Mouse (Mus musculus) layer of hippocampus, adult 9-10 months (tissue): ENCODE data around the gene Gm20388.
A peak's percentile ranks its signal among the peaks of the same experiment; 100 is the strongest.

Source experiments
- DNase-seq: peaks from one replicate; pipeline ENCODE4 v3.0.0; 2022; ENCODE audit warnings: low spot score

Gm20388 gene

DNA sequence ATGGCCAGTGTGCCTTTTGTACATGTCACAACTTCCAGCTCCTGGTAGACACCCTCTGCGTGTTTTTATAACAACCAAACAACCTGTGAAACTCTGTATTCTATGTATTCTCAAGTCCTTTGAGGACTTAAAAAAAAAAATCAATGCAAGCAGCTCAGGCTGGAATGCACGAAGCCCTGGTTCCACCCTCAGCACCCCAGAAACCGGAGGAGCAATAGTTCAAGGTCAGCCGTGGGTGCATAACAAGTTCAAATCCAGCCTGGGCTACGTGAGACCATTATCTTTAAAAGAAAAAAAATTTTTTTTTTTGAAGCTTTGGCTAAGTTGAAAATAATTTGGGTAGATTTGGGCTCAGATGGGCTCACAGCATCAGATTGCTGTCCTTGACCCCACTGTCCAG lies 353.2 kb downstream of the Gm20388 start:
- DNase-seq = no peak

DNA sequence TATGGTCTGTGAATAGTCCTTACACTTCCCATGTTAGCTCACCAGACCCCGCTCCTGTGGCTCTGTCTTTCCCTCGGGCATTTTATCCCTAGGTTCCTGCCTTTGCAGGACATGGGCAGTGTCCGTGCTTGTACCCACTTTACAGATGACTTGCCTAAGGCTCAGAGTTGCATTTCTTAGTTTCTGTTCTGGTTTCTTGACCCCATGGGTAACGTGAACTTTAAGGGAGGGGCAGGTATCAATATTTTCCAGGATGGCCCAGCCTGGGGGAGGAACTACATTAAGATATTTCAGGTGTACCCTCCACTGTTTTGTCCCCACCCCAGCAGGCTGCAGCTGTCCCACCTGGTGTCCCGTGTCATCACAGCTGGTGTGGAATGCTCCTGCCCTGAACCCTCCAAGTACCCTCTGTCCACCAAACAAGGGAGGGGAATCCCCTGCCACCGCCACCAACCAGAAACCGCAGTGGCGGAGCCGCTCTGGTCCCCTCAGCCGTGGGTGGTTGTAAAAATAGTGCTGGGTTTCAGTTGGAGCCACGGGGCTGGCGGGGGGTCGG lies 353.8 kb downstream of the Gm20388 start:
- DNase-seq = no peak

DNA sequence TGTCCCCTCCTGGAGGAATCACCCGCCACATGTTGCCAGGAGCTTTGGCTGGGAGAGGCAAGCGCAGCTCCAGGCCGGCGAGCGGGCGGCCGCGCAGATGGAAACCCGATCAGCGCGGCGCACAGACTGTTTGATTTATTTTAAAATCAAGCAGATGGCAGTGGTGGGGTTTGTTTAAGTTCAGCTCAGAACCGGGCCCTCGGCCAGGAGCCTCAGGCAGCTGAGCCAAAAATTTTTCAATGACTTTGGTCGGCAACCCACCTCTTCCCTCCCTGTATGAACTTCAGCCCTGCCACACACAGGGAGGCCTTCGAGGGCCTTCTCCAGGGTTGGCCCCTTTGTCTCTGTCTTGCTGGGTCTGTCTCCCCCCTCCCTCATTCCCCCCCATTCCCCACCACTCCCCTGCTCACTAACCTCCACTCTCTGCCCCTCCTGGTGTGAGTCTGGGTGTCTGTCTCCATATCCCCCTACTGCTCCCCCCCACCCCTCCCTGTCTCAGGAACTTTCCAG lies 354.4 kb downstream of the Gm20388 start:
- DNase-seq = no peak

GRCm38 (mm10) chr8:120265471-120265870 lies 354.8 kb downstream of the Gm20388 start:
- DNase-seq = no peak

DNA sequence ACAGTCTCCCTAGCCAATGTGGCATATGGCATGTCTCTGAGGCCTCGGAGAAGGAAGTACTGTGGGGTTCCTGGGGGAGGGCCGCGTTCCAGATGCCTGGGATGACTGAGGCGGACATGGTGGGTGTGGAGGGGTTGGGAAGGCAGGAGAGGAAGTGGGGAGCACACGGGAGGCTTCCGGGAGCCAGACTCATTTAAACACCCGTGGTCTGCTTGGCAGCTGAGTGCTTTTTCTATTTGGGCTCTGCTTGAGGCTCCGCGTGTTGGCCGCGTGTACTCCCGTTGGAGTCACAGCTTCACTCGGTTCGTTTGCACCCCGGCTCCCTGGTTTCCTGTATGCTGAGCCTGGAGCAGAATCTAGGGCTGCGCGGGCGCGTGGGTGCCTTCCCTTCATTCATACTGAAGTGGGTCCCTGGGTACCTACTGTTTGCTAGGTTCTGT lies 357.9 kb downstream of the Gm20388 start:
- no peak for DNase-seq

DNA sequence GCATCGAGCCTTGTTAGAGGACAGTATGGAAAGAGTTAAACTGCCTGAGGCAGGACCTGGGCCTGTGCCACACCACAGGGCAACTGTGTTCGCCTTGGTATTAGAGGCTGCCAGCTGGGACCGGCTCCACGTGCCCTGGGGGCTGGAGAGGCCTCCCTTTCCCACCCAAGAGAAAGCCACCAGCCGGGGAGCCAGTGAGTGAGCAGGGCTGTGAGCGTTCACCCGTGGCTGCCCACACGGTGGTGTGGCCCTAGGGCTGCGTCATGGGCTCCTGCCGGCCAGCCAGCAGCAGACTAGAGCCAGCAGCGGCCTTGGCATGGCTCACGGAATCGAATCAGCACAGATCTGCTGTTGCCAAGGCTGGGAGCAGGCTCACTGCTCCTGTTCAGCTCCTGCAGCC lies 359.8 kb downstream of the Gm20388 start:
- no peak for DNase-seq

GRCm38 (mm10) chr8:120273430-120273829 lies 362.8 kb downstream of the Gm20388 start:
- DNase-seq = no peak

DNA sequence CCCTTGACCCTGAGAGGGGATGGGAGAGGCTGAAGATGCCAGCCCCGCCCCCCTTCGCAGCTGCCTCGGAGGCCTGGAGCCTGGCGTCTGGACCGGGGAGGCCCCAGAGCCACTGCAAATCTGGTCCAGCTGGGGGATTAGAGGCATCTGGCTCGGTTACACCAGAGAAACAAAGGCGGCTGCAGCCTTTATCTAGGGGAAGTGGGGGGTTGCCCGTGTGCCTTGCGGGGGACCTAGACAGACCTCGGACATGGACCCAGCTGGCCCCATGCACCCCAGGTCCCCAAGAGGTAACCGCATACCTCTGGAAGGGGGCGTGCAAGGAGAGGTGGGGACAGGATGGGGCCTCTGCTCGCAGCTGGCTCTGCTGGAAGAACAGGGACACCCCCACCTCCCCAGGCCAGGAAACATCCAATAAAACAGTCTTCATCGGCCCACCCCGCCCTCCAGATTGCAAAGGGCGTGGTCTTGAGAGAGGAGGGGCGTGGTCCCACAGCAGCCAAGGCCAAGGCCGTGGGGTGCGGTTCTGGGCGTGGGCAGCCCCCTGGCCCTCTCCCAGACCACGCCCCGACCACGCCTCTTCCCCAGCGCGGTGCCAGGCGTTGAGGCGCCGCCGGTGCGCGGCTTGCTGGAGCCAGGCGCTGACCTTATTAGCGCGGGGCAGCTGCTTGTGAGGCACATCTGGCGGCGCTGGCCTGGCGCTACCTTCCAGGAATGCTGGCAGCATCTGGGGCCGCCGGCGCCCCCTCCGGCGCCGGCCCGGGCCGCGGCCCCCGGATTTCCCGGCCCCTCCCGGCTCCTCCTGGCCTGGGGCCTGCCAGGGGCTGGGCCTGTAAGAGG lies 365.6 kb downstream of the Gm20388 start:
- DNase-seq = no peak

DNA sequence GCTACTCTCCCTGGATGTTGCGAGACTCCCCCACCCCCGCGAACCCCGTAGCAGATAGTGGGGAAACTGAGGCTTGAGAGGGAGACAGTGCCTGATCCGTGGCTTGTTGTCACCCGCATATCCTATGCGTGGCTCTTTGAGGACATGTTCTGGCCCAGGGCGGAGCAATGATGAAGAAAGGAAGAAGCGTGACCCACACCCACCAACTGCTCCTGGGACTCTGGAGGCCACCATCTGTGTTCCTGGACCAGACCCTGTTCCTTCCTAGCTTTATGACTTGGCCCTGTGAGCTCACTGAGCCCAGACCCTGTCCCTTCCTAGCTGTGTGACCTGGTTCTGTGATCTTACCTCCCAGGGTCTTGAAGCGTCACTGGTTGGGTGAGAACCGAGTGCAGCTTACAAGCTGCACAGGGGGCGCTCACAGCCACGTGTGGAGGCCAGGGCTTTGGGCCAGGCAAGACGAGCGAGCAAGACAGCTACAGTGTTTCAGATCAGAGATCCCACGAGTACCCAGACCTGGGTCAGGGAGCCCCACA lies 366.3 kb downstream of the Gm20388 start:
- no peak for DNase-seq

DNA sequence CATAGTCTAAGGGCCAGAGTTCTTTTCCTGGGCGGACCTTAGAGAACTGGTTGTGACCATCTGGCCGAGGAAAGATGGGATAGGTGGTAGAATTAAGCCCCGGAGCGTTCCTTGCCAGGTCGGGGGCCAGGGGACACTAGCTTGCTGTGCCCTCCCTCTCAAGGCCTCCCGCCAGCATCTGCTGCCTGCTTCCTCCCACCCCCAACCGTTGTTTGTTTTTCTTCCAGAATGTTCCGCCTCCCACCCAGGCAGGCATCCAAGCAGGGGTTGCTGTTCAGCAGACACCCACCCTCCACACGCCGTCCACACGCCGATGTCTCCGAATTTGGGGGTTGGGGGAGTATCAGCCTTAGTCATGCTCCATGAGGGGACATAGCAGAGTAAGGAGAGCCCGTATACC lies 367.4 kb downstream of the Gm20388 start:
- no peak for DNase-seq

- DNase-seq = no peak
Measured at GRCm38 (mm10) chr8:120279418-120279817, 368.8 kb downstream of the Gm20388 start.

DNA sequence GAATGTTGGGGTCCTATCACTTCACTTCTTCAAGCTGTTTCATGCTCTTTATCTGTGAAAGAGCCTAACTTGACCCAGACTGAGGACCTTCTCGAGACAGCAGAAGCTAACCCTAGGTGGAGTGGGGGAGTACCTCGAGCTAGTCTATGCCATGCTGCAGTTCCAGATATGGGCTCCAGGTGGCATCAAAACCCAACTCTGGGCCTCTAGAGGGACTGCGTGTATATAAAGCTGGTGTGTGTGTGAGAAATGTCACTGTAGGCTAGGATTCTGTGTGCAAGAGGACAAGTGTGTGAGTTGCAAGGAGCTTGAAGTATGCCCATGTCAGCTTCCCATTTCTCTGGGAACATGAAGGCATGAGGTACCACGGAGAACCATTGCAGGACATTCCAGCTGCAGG lies 370.8 kb downstream of the Gm20388 start:
- DNase-seq = peak; percentile 76

DNA sequence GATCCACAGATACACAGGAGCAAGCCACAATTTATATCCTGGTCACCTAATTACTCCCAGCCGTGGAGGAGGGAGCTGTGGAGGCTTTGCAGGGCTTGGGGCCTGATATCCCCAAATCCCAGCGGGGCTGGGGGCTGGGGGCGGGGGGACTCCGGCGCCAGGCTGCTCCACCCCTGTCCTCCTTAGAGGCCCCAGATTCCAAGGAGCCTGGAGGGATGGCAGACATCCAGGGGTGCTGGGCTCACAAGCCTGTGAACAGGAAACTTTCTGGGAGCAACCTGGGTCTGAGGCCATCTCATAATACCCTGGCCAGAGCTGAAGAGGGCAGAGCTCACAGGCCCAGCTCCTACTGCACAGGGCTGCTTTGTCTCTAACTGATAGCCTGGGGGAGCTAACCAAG lies 371.8 kb downstream of the Gm20388 start:
- no peak for DNase-seq

DNA sequence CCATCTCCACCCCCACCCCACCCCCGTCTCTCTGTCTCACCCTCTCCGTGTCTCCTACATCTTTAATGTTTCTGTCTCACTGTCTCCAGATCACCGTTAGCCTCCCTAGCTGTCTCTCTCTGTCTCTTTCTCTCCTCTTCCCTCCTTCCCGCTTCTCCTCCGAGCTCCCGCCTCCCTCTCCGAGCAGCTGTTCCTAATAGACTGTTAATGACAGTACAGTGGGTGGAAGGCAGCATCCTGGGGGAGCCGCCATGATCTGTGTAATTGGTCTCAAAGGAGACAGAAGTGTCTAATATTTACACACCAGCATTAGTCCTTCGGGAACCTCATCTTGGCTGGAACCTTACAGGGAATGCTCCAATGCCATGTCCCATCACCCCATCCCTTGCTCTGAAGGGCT lies 373.6 kb downstream of the Gm20388 start:
- no peak for DNase-seq

DNA sequence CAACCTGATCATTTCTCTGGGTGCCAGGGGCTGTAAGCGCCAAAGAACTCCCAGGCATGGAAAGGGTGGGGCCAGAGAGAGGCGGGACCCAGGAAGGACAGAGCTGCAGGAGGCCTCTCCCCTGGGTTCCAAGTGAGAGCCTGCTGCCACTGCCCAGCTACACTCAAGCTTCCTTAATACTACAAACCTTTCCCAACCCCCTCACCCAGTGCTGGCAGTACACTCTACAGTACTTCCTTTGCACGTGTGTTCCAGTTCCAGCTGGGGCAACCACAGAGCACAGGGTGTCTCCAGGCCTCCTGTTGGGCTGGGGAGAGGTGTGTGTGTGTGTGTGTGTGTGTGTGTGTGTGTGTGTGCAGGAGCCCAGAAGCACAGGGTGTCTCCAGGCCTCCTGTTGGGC lies 374.4 kb downstream of the Gm20388 start:
- no peak for DNase-seq

DNA sequence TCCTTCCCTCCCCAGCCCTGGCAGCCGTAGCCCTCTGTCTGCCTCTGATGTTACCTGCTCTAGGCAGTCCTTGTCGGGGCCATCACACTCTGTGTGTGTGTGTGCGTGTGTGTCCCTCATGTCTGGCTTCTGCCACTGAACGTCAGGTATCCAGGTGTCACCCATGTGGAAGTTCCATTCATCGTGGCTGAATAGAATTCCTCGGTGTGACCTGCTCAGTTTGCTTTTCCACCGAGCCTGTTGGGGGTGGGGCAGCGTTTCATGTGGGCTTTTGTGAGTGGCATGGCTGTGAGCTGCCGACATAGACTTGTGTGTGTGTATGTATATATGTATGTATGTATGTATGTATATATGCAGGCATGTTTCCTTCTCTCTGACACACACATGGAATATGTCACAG lies 375.2 kb downstream of the Gm20388 start:
- no peak for DNase-seq

DNA sequence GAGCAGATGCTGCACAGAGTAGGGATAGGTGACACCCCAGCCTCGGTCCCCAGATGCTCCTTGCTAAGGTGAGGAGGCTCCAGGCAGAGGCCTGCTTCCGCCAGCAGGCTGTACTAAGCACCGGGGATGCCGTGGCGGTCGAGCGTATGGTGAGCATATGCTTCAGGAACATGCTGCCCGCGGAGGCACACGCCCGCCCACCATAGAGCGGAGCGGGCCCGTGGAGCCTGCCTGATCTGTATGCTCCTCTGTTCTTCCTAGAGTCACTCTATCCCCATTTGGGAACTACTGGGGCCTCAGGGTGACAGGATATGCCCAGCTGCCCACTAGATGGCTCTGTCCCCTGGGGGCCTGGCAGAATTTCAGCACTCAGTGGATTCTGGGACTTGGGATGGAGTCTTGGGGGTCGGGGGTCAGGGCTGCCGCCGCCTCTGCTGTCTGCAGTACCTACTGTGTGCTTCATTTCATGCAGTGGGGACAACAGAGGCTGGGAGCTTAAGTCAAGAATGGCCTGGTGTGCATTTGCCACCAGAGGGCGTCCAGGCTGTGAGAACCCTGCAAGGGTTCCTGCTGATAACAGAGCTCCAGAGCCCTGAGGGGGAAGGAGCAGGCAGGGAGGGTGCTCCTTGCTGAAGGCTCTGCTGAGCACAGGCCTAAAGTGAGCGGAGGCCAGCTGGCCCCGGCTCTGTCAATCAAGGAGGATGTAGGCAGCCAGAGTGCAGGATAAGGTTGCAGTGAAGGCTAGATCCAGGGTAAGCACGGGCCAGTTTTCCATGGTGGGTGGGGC lies 377.7 kb downstream of the Gm20388 start:
- DNase-seq = no peak

DNA sequence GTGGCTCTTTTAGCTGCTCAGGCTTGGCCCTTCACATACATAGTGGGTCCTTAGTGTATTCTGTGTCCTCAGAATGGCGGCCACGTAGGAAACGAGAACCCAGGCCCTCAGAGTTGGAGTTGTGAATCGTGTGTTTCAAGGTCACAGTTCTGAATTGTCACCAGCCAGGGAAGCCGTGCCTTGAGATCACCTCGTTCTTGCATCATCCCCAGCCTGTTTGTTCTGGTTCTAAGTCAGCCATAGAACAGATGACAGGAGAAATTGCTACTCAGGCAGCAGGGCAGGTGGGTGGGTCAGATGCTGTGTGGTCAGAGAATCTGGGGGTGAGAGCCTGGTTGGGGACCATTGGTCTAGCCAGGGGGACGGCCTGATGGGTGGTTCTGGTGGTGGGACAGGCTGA lies 378.6 kb downstream of the Gm20388 start:
- no peak for DNase-seq

GRCm38 (mm10) chr8:120289698-120290181 lies 379.1 kb downstream of the Gm20388 start:
- no peak for DNase-seq

- DNase-seq = no peak
Measured at GRCm38 (mm10) chr8:120290614-120291013, 380.0 kb downstream of the Gm20388 start.

DNA sequence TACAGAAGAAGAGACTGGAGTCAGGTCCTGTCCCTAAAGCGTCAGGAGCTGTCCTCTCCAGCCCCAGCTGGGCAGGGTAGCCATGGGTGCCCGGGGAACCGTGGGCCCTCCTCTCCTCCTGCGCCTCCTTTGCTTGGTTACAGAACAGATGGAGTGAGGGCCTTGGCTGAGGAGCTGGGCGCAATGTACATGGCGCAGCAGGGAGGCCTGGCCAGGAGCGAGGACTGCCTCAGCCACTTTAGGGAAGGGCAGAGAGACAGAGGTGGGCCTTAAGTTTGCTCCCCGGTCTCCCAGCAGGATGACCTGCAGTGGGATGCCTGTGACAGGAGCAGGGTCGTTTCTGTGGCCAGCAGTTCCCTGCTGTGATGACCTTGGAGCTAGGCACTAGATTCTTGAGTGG lies 381.0 kb downstream of the Gm20388 start:
- no peak for DNase-seq

DNA sequence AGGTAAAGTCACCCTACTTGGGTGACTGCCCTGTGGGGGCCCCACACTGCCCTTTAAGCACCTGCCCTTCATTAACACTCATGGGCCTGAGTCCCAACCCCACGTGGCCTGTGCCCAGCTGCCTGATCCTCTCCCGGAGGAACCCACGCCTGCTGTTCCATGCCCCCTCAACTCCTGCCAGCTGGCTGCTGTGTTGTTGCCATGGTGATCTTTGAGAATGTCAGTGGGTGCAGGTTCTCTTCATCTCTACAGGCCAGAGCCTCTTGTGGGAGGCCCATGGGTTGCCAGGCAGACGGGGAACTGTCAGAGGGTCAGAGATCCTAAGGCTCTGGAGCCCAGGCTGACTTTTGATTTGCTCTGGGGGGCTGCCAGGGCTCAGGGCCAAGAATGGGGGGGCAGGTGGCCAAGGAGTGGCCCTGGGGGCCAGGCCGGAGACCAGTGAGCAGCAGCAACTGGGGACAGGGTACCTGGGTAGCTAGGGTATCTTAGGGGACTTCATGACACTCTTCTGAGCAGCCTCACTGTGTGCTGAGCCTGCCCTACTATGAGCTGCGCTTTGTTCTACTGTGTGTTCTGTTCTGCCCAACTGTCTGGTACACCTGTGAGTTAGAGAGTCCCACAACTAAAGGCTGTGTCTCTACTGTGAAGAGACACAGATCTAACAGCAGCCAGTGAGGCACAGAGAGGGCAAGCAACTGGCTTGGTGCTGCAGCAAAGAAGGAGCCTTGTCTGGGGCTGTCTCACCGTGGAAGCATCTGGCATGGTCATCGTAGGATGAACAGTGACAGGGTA lies 381.9 kb downstream of the Gm20388 start:
- no peak for DNase-seq
